21 mouse cellular contexts compared by ENCODE assay signal in genomic region chr1:106774896-106775295, GRCm38 (mm10). TPM values are rescaled to one million over a fixed set of nuclear protein-coding genes. Genes with fewer than 3 reads are reported as not detected.
DNase-seq lines count a peak whose midpoint lies in the region; ATAC-seq and TF ChIP-seq lines count a peak whose summit lies in the region.
"Had no signal": no experiment of that assay in that cellular context is flagged by ENCODE, and none has a peak within 500 bp of the region (broad histone marks: within the 10 kb centered on the region; RNA-seq: fewer than 3 reads in every experiment).

No protein-coding gene starts in this region.

- H3K4me3 ChIP-seq in liver, adult 2 months (ENCODE audit: insufficient read depth, low read depth, low read length): no peak overlapping the region
- no peak overlapping the region for H3K4me3 ChIP-seq in liver, postnatal 0 days (ENCODE audit: low read depth, low read length)
- H3K4me3 ChIP-seq in liver, embryonic 11.5 days (ENCODE audit: low read depth, low read length): no peak overlapping the region
- H3K4me3 ChIP-seq: embryonic facial prominence, embryonic 13.5 days; embryonic facial prominence, embryonic 15.5 days; erythroblast, embryonic 14.5 days; forebrain, embryonic 10.5 days; forebrain, embryonic 12.5 days had no signal

- 43% methylated on average over 4 of the region's 4 CpGs for WGBS in liver, adult 2 months
- WGBS in liver, postnatal 0 days (ENCODE audit: insufficient replicate concordance): 71% methylated on average over 4 of the region's 4 CpGs
- 89% methylated on average over 4 of the region's 4 CpGs for WGBS in liver, embryonic 11.5 days

- no peak for TF ChIP-seq POLR2A in liver, adult 2 months (IDR thresholded peaks at IDR 0.05; ENCODE audit: extremely low read depth, insufficient read depth, low read length)

- peak overlapping the region; percentile 31; the same call in 1 of the 2 replicates for H3K27ac ChIP-seq in liver, adult 2 months (replicated peaks; ENCODE audit: insufficient read depth, low read depth, low read length)
- peak overlapping the region; percentile 41; the same call in 1 of the 2 replicates for H3K27ac ChIP-seq in liver, postnatal 0 days (ENCODE audit: low read depth)
- no peak overlapping the region for H3K27ac ChIP-seq in liver, embryonic 11.5 days (ENCODE audit: low read depth, low read length)
- H3K27ac ChIP-seq: embryonic facial prominence, embryonic 13.5 days; embryonic facial prominence, embryonic 15.5 days; forebrain, embryonic 10.5 days; forebrain, embryonic 12.5 days had no signal

- peaks cover 6% of the 10 kb centered on the region; the same call in 1 of the 2 replicates for H3K4me1 ChIP-seq in liver, adult 2 months (ENCODE audit: control insufficient read depth, insufficient read depth, low read length)
- H3K4me1 ChIP-seq in liver, postnatal 0 days (ENCODE audit: insufficient read depth): 0 out of 2 replicates have a peak, but pooled peaks cover 7% of the 10 kb centered on the region
- H3K4me1 ChIP-seq in liver, embryonic 11.5 days (replicated peaks; ENCODE audit: control insufficient read depth, insufficient read depth, low read length): no peaks in the 10 kb centered on the region
- H3K4me1 ChIP-seq: embryonic facial prominence, embryonic 13.5 days; embryonic facial prominence, embryonic 15.5 days; forebrain, embryonic 10.5 days; forebrain, embryonic 12.5 days had no signal

- peak; percentile 89 for DNase-seq in liver, adult 2 months (ENCODE audit: extremely low read depth, low read depth, low spot score)
- DNase-seq in liver: no peak
- no peak for DNase-seq in liver, postnatal 0 days
- DNase-seq in liver, embryonic 11.5 days (ENCODE audit: low spot score): no peak
- DNase-seq: adrenal gland, adult 2 months; adrenal gland, postnatal 10 days; adrenal gland, postnatal 25 days; cerebellum, adult 11 months; cerebellum, adult 18-20 months; cerebellum, adult 8-10 months; cerebellum, adult 9-11 months; cerebellum, postnatal 14 days; cerebellum, postnatal 36 days; embryo, embryonic 11 days had no signal

- no peak for TF ChIP-seq CTCF in liver, adult 2 months (IDR thresholded peaks at IDR 0.05; ENCODE audit: low read depth, low read length)
- no peak for TF ChIP-seq CTCF in liver, postnatal 0 days (IDR thresholded peaks at IDR 0.05; ENCODE audit: low read depth)

- H3K27me3 ChIP-seq in liver, adult 2 months (ENCODE audit: control insufficient read depth, insufficient read depth, low read length): no peaks in the 10 kb centered on the region
- no peaks in the 10 kb centered on the region for H3K27me3 ChIP-seq in liver, postnatal 0 days (ENCODE audit: insufficient read depth, low read length)
- no peaks in the 10 kb centered on the region for H3K27me3 ChIP-seq in liver, embryonic 11.5 days (replicated peaks; ENCODE audit: control insufficient read depth, insufficient read depth, low read length)
- H3K27me3 ChIP-seq: embryonic facial prominence, embryonic 13.5 days; embryonic facial prominence, embryonic 15.5 days; forebrain, embryonic 12.5 days had no signal

- no peak for ATAC-seq in liver, postnatal 0 days
- no peak for ATAC-seq in liver, embryonic 11.5 days (replicated peaks; ENCODE audit: low FRiP score)
- ATAC-seq: forebrain, embryonic 14.5 days; forebrain, embryonic 16.5 days had no signal

- no peaks in the 10 kb centered on the region for H3K79me2 ChIP-seq in liver, adult 2 months (ENCODE audit: control insufficient read depth, insufficient read depth, low read length)

- H3K9ac ChIP-seq in liver, adult 2 months (ENCODE audit: low read depth, low read length): no peak overlapping the region
- H3K9ac ChIP-seq in liver, postnatal 0 days (replicated peaks): no peak overlapping the region
- no peak overlapping the region for H3K9ac ChIP-seq in liver, embryonic 11.5 days (ENCODE audit: low read depth, low read length)
- H3K9ac ChIP-seq: embryonic facial prominence, embryonic 13.5 days; embryonic facial prominence, embryonic 15.5 days; forebrain, embryonic 12.5 days had no signal

- H3K4me2 ChIP-seq in liver, postnatal 0 days (ENCODE audit: low read depth, low read length): no peak overlapping the region
- H3K4me2 ChIP-seq in liver, embryonic 11.5 days: no peak overlapping the region
- H3K4me2 ChIP-seq: embryonic facial prominence, embryonic 13.5 days; embryonic facial prominence, embryonic 15.5 days; forebrain, embryonic 12.5 days had no signal

- H3K36me3 ChIP-seq in liver, adult 2 months (ENCODE audit: control insufficient read depth, insufficient read depth, low read length): peaks cover 52% of the 10 kb centered on the region
- peaks cover 71% of the 10 kb centered on the region for H3K36me3 ChIP-seq in liver, postnatal 0 days (replicated peaks; ENCODE audit: insufficient read depth, low read length)
- peaks cover 22% of the 10 kb centered on the region for H3K36me3 ChIP-seq in liver, embryonic 11.5 days (ENCODE audit: control insufficient read depth, insufficient read depth, low read length)

- no peak for TF ChIP-seq EP300 in liver, postnatal 0 days (IDR thresholded peaks at IDR 0.05; ENCODE audit: low read depth)

- no peaks in the 10 kb centered on the region for H3K9me3 ChIP-seq in liver, postnatal 0 days (ENCODE audit: low read length)
- no peaks in the 10 kb centered on the region for H3K9me3 ChIP-seq in liver, embryonic 11.5 days (ENCODE audit: control insufficient read depth, low read length)
- H3K9me3 ChIP-seq: embryonic facial prominence, embryonic 13.5 days; embryonic facial prominence, embryonic 15.5 days; forebrain, embryonic 10.5 days; forebrain, embryonic 12.5 days had no signal

RNA-seq across cellular contexts. Expression of gene Kdsr, which starts 15.4 kb away (rescaled TPM):
- 10.4 and 11.4 TPM in 2 replicates for total RNA-seq in liver, adult 2 months (2014; rRNA removed)
- 10.3 and 10.5 TPM in 2 replicates for polyA plus RNA-seq in liver, adult 2 months (2012; rRNA removed)
- 7.3 and 8.0 TPM in 2 replicates for polyA plus RNA-seq in liver, postnatal 0 days (2015; fragmentation: Nextera tagmentation; extraction: Ambion mirVana)
- 8.1 and 9.6 TPM in 2 replicates for polyA plus RNA-seq in liver, embryonic 11.5 days (2014; fragmentation: Nextera tagmentation; extraction: Ambion mirVana)

RNA-seq across cellular contexts. Expression of gene Vps4b, which starts 21.6 kb away (rescaled TPM):
- total RNA-seq in liver, adult 2 months (2014; rRNA removed): 36.4 and 37.8 TPM in 2 replicates
- 10.5 and 10.7 TPM in 2 replicates for polyA plus RNA-seq in liver, adult 2 months (2012; rRNA removed)
- polyA plus RNA-seq in liver, postnatal 0 days (2015; fragmentation: Nextera tagmentation; extraction: Ambion mirVana): 20.2 and 22.7 TPM in 2 replicates
- 53.7 and 55.2 TPM in 2 replicates for polyA plus RNA-seq in liver, embryonic 11.5 days (2014; fragmentation: Nextera tagmentation; extraction: Ambion mirVana)
